Mouse (Mus musculus) spleen, adult 2 months (tissue): ENCODE data around the gene Ncs1.

Source experiments
- CTCF ChIP-seq: fragments of 200-500 bp; IDR thresholded peaks from 2 replicates; pipeline ENCODE4 v1.5.1; 2011; ENCODE audit warnings: mild to moderate bottlenecking, inconsistent platforms; ENCODE audit not compliant: insufficient read depth, insufficient read length, insufficient replicate concordance; ENCODE audit errors: extremely low read depth
- POLR2A ChIP-seq: fragments of 200-500 bp; IDR thresholded peaks from 2 replicates; pipeline ENCODE4 v1.6.1; 2011; ENCODE audit warnings: low read depth, low read length, inconsistent platforms

DNA sequence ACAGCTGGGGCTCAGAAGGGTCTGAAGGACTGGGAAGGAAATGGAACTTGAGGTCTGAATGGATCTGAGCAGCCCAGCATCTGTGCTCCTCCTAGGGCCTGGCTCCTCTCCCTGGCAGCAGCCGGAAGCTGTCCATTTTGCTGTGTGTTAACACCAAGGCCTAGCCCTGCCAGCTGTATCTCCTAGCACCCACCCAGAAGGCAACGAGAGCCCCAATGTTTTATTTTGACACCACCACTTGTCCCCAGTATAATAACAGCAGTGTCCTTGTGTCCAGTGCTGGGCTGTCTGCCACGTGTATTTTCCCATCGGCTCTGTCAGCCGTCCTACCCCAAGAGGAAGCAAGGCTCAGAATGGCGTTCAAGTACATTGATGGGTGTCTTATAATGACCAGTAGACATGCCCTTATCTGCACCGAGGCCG lies 17.4 kb downstream of the Ncs1 start:
- TF ChIP-seq POLR2A (no peak), CTCF (no peak)
